Mouse (Mus musculus): Measurements from ENCODE around the gene Tmem106b. TPM values are rescaled to one million over a fixed set of nuclear protein-coding genes. Genes with fewer than 3 reads are reported as not detected.

Gene Tmem106b
- polyA plus RNA-seq (2012; rRNA removed) = 16.4 and 20.0 TPM in 2 replicates

GRCm38 (mm10) chr6:13069302-13070146, at the start of gene Tmem106b:
Tmem106b (plus strand) TSS chr6:13069759.

Other genes starting within 250 kb of the Tmem106b start
- not detected in 2 replicates for gene Vwde, start 155.2 kb downstream of the Tmem106b start, polyA plus RNA-seq (2012; rRNA removed)